Mouse (Mus musculus): ENCODE measurements at regions not wholly inside any gene's neighbourhood (a gene's known extent, or its start where the extent isn't known, plus 50 kb on each side); places are given as distances from the start of the nearest gene placed in this dataset.

- intact Hi-C loops (cut with DNase I): no loop called here
- no peak for DNase-seq (ENCODE audit: low spot score in 2 of 2)
These were observed 73.5 kb upstream of the Ntf3 start for GRCm38 (mm10) chr6:126240256-126240655.

Measured in left cerebral cortex, postnatal 36 days (tissue).